Mouse (Mus musculus) left cerebral cortex, adult 2 months (tissue): ENCODE results near the gene Tubb2a. TPM values are rescaled to one million over a fixed set of nuclear protein-coding genes. Genes with fewer than 3 reads are reported as not detected.

Source experiments
- DNase-seq, 2 experiments: peaks; one replicate each; pipeline ENCODE4 v3.0.0; 2021 to 2022; ENCODE audit warnings: low spot score in 2 of 2, mixed read lengths in 1 of 2; ENCODE audit errors: extremely low spot score in 1 of 2
- H3K27ac ChIP-seq: fragments of 200-600 bp; 2 replicates; pipeline ENCODE4 v1.8.1; 2022
- H3K4me3 ChIP-seq: fragments of 200-600 bp; 2 replicates; pipeline ENCODE4 v1.8.1; 2022
- CTCF ChIP-seq: fragments of 200-600 bp; IDR thresholded peaks from 2 replicates; pipeline ENCODE4 v1.8.1; 2022; ENCODE audit warnings: antibody characterized with exemption, mild to moderate bottlenecking, moderate library complexity
- intact Hi-C: fragments of 180-260 bp; cut with DNase I; formaldehyde crosslinking; loops from one replicate; pipeline ENCODE4 v1.15.1; 2025
- total RNA-seq, 2 experiments: library from RNA; stranded (reverse); gene quantifications; 2 replicates each; pipeline ENCODE4 v1.2.3; 2021

Tubb2a gene
- total RNA-seq, 2 experiments from 2014 or later, result 768 to 774 TPM

DNA sequence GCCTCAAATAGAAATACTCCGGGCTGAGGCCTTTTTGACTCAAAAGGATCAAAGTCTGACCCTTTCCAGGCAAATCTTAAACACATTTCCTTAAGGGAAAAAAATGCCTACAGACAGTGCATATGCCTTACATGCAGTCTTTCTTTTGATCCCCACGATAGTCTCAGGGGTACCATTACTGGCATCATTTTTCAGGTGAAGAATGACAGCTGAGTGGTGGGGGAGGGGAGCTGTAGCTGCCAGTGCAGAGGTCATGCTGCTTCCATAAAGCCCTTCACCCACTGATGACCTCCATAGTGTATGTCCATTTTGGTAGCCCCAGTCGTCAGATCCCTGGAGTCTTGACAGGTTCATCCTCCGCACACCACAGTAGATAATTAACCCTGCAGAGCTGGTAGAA lies 7.5 kb downstream of the Tubb2a start:
- no peak for TF ChIP-seq CTCF
- intact Hi-C loops, result loop anchor here (10.0 kb wide), 1 partner anchor 275 kb away; the partner anchor contains the start of gene Slc22a23
- DNase-seq, result no peak
- H3K27ac ChIP-seq, result no peak overlapping the region
- no peak overlapping the region for H3K4me3 ChIP-seq

DNA sequence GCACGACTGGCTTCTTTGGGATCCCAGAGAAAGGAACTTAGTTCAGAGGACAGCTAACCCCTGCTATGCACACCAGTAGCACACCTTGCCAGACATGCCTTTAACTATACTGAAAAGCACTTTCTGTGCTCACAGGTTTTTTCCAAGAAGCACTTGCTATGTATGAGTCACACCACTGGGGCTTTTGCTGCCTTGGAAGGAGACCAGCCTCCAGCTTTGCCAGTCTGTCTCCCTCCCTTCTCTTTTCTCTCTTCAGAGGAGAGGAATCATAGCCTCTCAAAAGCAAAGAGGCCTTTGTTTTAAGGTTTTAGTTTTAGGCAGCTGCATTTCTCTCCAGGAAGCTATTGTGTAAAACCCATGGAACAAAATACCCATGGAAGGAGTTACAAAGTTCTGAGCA lies 11.5 kb downstream of the Tubb2a start:
- peak; percentile 44 to 52 for DNase-seq
- H3K4me3 ChIP-seq, result no peak overlapping the region
- TF ChIP-seq CTCF, result peak; percentile 9; the same call in 1 of the 2 replicates
- intact Hi-C loops, result no loop called here
- peak overlapping the region; percentile 17; the same call in 1 of the 2 replicates for H3K27ac ChIP-seq

DNA sequence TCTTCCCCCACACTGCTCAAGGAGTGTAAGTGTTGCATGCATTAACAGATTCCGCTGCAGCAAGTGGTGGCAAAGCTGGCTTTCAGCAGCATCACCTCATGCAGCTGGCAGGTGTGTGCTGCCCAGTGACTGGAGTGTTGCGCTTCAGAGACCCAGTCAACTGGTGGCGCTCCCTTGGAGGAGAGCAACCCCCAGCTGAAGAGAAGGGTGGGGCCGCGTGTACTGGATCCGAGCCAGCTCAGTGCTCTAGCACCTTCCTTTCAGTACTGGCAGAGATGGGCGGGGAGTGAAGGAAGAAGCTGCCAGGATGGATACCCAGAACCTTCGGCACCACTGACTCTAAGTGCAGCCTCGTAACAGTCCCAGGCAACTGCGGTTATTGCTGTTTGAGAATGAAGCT lies 15.3 kb downstream of the Tubb2a start:
- H3K27ac ChIP-seq, result no peak overlapping the region
- H3K4me3 ChIP-seq, result no peak overlapping the region
- DNase-seq, result no peak
- no peak for TF ChIP-seq CTCF
- intact Hi-C loops, result no loop called here

- no peak overlapping the region for H3K4me3 ChIP-seq
- H3K27ac ChIP-seq, result no peak overlapping the region
- no peak for DNase-seq
- intact Hi-C loops, result no loop called here
- no peak for TF ChIP-seq CTCF
Observed at GRCm38 (mm10) chr13:34060061-34060460, 17.7 kb downstream of the Tubb2a start.

DNA sequence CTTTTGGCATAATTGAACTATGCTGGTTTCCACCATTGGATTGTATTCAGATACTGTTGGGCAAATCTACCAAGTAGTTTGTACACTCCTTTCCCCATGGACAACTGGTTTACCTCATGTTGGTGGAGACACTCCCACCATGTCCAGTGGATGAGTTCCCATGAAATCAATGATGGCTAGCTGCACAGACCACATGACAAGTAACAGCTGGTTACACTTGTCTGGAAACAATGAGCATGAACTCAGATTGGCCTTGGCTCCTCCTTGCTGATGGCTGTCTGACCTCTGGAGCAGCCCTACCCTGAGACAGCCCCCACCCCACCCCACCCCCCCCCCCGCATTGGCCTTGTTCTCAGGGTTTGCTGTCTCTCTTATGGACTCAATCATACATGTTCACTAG lies 20.6 kb downstream of the Tubb2a start:
- Histone ChIP-seq H3K27ac (no peak overlapping the region), H3K4me3 (no peak overlapping the region)
- intact Hi-C loops, result no loop called here
- DNase-seq, result no peak
- no peak for TF ChIP-seq CTCF

- no peak overlapping the region for H3K27ac ChIP-seq
- H3K4me3 ChIP-seq, result no peak overlapping the region
- TF ChIP-seq CTCF, result no peak
- no peak for DNase-seq
- intact Hi-C loops, result no loop called here
Observed at GRCm38 (mm10) chr13:34054983-34055382, 22.8 kb downstream of the Tubb2a start.

- Histone ChIP-seq H3K27ac (no peak overlapping the region), H3K4me3 (no peak overlapping the region)
- no peak for TF ChIP-seq CTCF
- intact Hi-C loops, result no loop called here
- no peak for DNase-seq
Observed at GRCm38 (mm10) chr13:34054391-34054790, 23.4 kb downstream of the Tubb2a start.

- DNase-seq, result no peak
- intact Hi-C loops, result no loop called here
- Histone ChIP-seq H3K4me3 (no peak overlapping the region), H3K27ac (no peak overlapping the region)
- TF ChIP-seq CTCF, result no peak
Observed at GRCm38 (mm10) chr13:34053673-34054282, 24.0 kb downstream of the Tubb2a start.

GRCm38 (mm10) chr13:34051692-34052091 lies 26.1 kb downstream of the Tubb2a start:
- intact Hi-C loops, result no loop called here
- no peak overlapping the region for H3K27ac ChIP-seq
- no peak overlapping the region for H3K4me3 ChIP-seq
- no peak for TF ChIP-seq CTCF
- no peak for DNase-seq

DNA sequence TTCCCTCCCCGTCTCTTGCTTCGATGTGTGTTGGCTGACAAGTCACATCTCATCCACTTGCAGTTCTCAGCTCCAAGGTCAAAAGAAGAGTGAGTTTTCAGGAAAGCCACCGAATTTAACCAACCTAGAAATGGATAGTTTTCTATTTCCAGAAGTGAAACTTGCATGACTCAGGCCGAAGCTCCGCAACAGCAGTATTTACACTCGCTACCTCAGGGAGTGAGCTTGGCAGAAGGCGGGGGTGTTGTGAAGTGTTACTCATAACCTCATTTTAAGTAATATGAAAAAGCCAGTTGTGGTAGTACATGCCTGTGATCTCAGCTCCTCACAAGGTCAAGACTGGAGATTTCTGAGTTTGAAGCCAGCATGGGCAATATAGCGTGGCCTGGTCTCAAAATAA lies 27.3 kb downstream of the Tubb2a start:
- TF ChIP-seq CTCF, result no peak
- H3K27ac ChIP-seq, result no peak overlapping the region
- H3K4me3 ChIP-seq, result no peak overlapping the region
- DNase-seq, result peak; percentile 46 to 56
- intact Hi-C loops, result loop anchor here (1.0 kb wide), 1 partner anchor 46 kb away; no protein-coding TSS in a partner anchor

DNA sequence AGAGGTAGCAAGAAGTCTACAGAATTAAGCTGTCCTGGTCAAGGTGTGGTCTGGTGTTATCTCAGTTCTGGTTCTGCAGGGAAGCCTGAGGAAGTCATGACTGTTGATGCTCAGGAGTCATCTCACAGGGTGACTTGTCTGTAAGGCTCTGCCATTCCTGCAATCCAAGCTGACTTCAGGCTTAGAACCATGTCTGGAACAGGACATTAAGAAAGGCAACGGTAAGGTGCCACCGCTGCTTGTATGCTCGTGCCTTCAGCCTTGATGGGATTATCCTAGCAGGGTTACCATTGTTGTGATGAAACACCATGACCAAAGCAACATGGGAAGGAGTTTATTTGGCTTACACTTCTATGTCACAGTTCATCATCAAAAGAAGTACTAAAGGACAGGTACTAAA lies 30.3 kb downstream of the Tubb2a start:
- Histone ChIP-seq H3K4me3 (no peak overlapping the region), H3K27ac (no peak overlapping the region)
- TF ChIP-seq CTCF, result no peak
- DNase-seq, result no peak
- intact Hi-C loops, result loop anchor here (5.0 to 10.0 kb wide), 2 partner anchors 297 to 590 kb away; partner anchors contain the start of gene Slc22a23

- no peak overlapping the region for H3K4me3 ChIP-seq
- peak; percentile 94 for TF ChIP-seq CTCF
- intact Hi-C loops, result loop anchor here (1.0 to 10.0 kb wide), 3 partner anchors 109 to 591 kb away; partner anchors contain the start of gene Slc22a23
- DNase-seq, result peak; percentile 73
- no peak overlapping the region for H3K27ac ChIP-seq
Observed at GRCm38 (mm10) chr13:34046421-34047012, 31.3 kb downstream of the Tubb2a start.
